ENCODE assay signal across 29 mouse cellular contexts in genomic region chr17:73670048-73670447, GRCm38 (mm10). TPM values are rescaled to one million over a fixed set of nuclear protein-coding genes. Genes with fewer than 3 reads are reported as not detected.
"Had no signal": no experiment of that assay in that cellular context is flagged by ENCODE, and none has a peak within 500 bp of the region (broad histone marks: within the 10 kb centered on the region; RNA-seq: fewer than 3 reads in every experiment).

No protein-coding gene starts in this region.

- H3K9me3 ChIP-seq: heart, embryonic 13.5 days; heart, embryonic 15.5 days; hindbrain, embryonic 13.5 days; hindbrain, embryonic 15.5 days; limb, embryonic 13.5 days; limb, embryonic 15.5 days; liver, embryonic 12.5 days had no signal

- H3K4me2 ChIP-seq: heart, embryonic 11.5 days; heart, embryonic 13.5 days; heart, embryonic 15.5 days; hindbrain, embryonic 13.5 days; hindbrain, embryonic 15.5 days; limb, embryonic 13.5 days; limb, embryonic 15.5 days; liver, embryonic 12.5 days had no signal

- H3K27ac ChIP-seq: heart, adult 2 months; heart, embryonic 13.5 days; heart, embryonic 15.5 days; hindbrain, embryonic 13.5 days; hindbrain, embryonic 15.5 days; hindbrain, postnatal 0 days; left cerebral cortex, adult 2 months; limb, embryonic 13.5 days; limb, embryonic 15.5 days; liver, embryonic 12.5 days; liver, embryonic 14.5 days had no signal

- H3K9ac ChIP-seq: heart, embryonic 13.5 days; heart, embryonic 15.5 days; hindbrain, embryonic 13.5 days; hindbrain, embryonic 15.5 days; limb, embryonic 13.5 days; limb, embryonic 15.5 days; liver, embryonic 12.5 days; liver, embryonic 14.5 days had no signal

- H3K27me3 ChIP-seq: heart, embryonic 13.5 days; heart, embryonic 15.5 days; hindbrain, embryonic 13.5 days; hindbrain, embryonic 15.5 days; limb, embryonic 13.5 days; limb, embryonic 15.5 days; liver, embryonic 12.5 days had no signal

- H3K4me3 ChIP-seq: heart, adult 2 months; heart, embryonic 13.5 days; heart, embryonic 15.5 days; hindbrain, embryonic 13.5 days; hindbrain, embryonic 15.5 days; left cerebral cortex, adult 2 months; limb, embryonic 13.5 days; limb, embryonic 15.5 days; liver, embryonic 12.5 days had no signal

- H3K36me3 ChIP-seq: heart, embryonic 13.5 days; heart, embryonic 15.5 days; hindbrain, embryonic 13.5 days; hindbrain, embryonic 15.5 days; limb, embryonic 13.5 days; limb, embryonic 15.5 days; liver, embryonic 12.5 days had no signal

- DNase-seq: gastrocnemius, postnatal 14 days; gastrocnemius, postnatal 36 days; heart, adult 11 months; heart, adult 2 months; heart, postnatal 14 days; heart, postnatal 36 days; kidney, adult 11 months; kidney, adult 2 months; kidney, adult 9 months; kidney, postnatal 10 days; kidney, postnatal 25 days; kidney, postnatal 4 days; left cerebral cortex, postnatal 4 days; lung, adult 18-20 months had no signal

- H3K4me1 ChIP-seq: heart, embryonic 13.5 days; heart, embryonic 15.5 days; hindbrain, embryonic 15.5 days; limb, embryonic 13.5 days; limb, embryonic 15.5 days; liver, embryonic 12.5 days had no signal

- ATAC-seq: hindbrain, postnatal 0 days; intestine, embryonic 16.5 days; liver, embryonic 12.5 days had no signal

RNA-seq across cellular contexts. Expression of gene Galnt14, which starts 40.2 kb away (rescaled TPM):
- total RNA-seq: gastrocnemius, adult 8-10 months; gastrocnemius, postnatal 36 days; heart, adult 2 months; heart, postnatal 14 days; heart, postnatal 36 days; hematopoietic stem cell, adult 5-6 weeks had no signal
- polyA plus RNA-seq: liver, embryonic 16.5 days had no signal
